Mouse (Mus musculus) lung, postnatal 36 days (tissue): ENCODE measurements around the gene Pomp.

Source experiments
- DNase-seq: peaks from one replicate; pipeline ENCODE4 v3.0.0; 2022; ENCODE audit warnings: mixed read lengths

Pomp gene

GRCm38 (mm10) chr5:147907144-147907543, 46.9 kb downstream of the Pomp start:
- DNase-seq, result no peak

- no peak for DNase-seq
These were observed 47.6 kb downstream of the Pomp start for GRCm38 (mm10) chr5:147907851-147908250.

- peak; percentile 30 for DNase-seq
These were observed 50.7 kb downstream of the Pomp start for GRCm38 (mm10) chr5:147910807-147911509.

- DNase-seq, result peak; percentile 84
These were observed 51.5 kb downstream of the Pomp start for GRCm38 (mm10) chr5:147911744-147912143.

- peak; percentile 50 for DNase-seq
These were observed 53.1 kb downstream of the Pomp start for GRCm38 (mm10) chr5:147913241-147913842.

GRCm38 (mm10) chr5:147915038-147915566, 54.8 kb downstream of the Pomp start:
- DNase-seq, result no peak

GRCm38 (mm10) chr5:147916171-147916570, 55.9 kb downstream of the Pomp start:
- DNase-seq, result no peak

- DNase-seq, result peak; percentile 76
These were observed 58.0 kb downstream of the Pomp start for GRCm38 (mm10) chr5:147918044-147918846.

GRCm38 (mm10) chr5:147924621-147925020, 64.4 kb downstream of the Pomp start:
- no peak for DNase-seq
